Mouse (Mus musculus) kidney, embryonic 14.5 days (tissue): Measurements from ENCODE around the gene Lipt1. TPM values are rescaled to one million over a fixed set of nuclear protein-coding genes. Genes with fewer than 3 reads are reported as not detected.

Source experiments
- ATAC-seq: fragments of 200-750 bp; cut with Nextera tagmentation; 2 replicates; pipeline ENCODE4 v1.8.0; 2017; ENCODE audit warnings: moderate number of reproducible peaks, mild to moderate bottlenecking, moderate TSS enrichment, moderate library complexity; ENCODE audit not compliant: low FRiP score, low TSS enrichment
- H3K27ac ChIP-seq: fragments of 300-500 bp; sonication (generic); 2 replicates; pipeline ENCODE4 v1.5.1; 2014; ENCODE audit warnings: low read depth, mild to moderate bottlenecking, low read length, moderate library complexity, mixed read lengths
- H3K27me3 ChIP-seq: fragments of 300-500 bp; sonication (generic); 2 replicates; pipeline ENCODE4 v1.6.1; 2014; ENCODE audit warnings: mild to moderate bottlenecking, low read length; ENCODE audit not compliant: control insufficient read depth, insufficient read depth
- H3K36me3 ChIP-seq: fragments of 300-500 bp; sonication (generic); 2 replicates; pipeline ENCODE4 v1.6.1; 2014; ENCODE audit warnings: low read length, mixed read lengths; ENCODE audit not compliant: control insufficient read depth, insufficient read depth
- H3K4me1 ChIP-seq: fragments of 300-500 bp; sonication (generic); 2 replicates; pipeline ENCODE4 v1.6.1; 2014; ENCODE audit warnings: low read length, mixed read lengths; ENCODE audit not compliant: control insufficient read depth, insufficient read depth
- H3K4me2 ChIP-seq: fragments of 300-500 bp; sonication (generic); replicated peaks from 2 replicates; pipeline ENCODE4 v1.6.1; 2014; ENCODE audit warnings: low read depth, mild to moderate bottlenecking, low read length
- H3K4me3 ChIP-seq: fragments of 300-500 bp; sonication (generic); 2 replicates; pipeline ENCODE4 v1.5.1; 2014; ENCODE audit warnings: mild to moderate bottlenecking, low read length
- H3K9ac ChIP-seq: fragments of 300-500 bp; sonication (generic); 2 replicates; pipeline ENCODE4 v1.6.1; 2014; ENCODE audit warnings: low read depth, mild to moderate bottlenecking, low read length, moderate library complexity
- H3K9me3 ChIP-seq: fragments of 300-500 bp; sonication (generic); 2 replicates; pipeline ENCODE4 v1.6.1; 2016; ENCODE audit warnings: low read length; ENCODE audit not compliant: control insufficient read depth
- WGBS: fragments of 180-500 bp; shearing (Covaris S2); extraction: QIAGEN DNeasy Blood & Tissue Kit; methylation state at CpG from one replicate; pipeline ENCODE4 v1.1.7; 2014; 5-methylcytosine and 5-hydroxymethylcytosine counted together
- polyA plus RNA-seq: library from polyadenylated mRNA; unstranded; fragments of >200 nt; fragmentation: Nextera tagmentation; extraction: Ambion mirVana; gene quantifications from 2 replicates; pipeline ENCODE4 v1.2.1, GENCODE M21; 2014

The Lipt1 gene
- polyA plus RNA-seq, 1 experiment from 2014 or later, result 11.0 TPM

- peak overlapping the region; percentile 69; the same call in 1 of the 2 replicates for H3K9ac ChIP-seq
Observed at GRCm38 (mm10) chr1:37889206-37889605, 17.7 kb downstream of the Lipt1 start.

GRCm38 (mm10) chr1:37890025-37890652 is 18.6 kb downstream of the Lipt1 start, which contains the start of the genes Mitd1 and Mrpl30:
Mitd1 (minus strand) TSS chr1:37890411.
Mrpl30 (plus strand) TSS chr1:37890477.
- Histone ChIP-seq H3K9me3 (no peaks in the 10 kb centered on the region), H3K27me3 (no peaks in the 10 kb centered on the region), H3K27ac (peak within 1 kb of the TSS; percentile 63; the same call in 1 of the 2 replicates), H3K4me1 (peaks cover 11% of the 10 kb centered on the region), H3K4me2 (peak within 1 kb of the TSS; percentile 87), H3K36me3 (peaks cover 12% of the 10 kb centered on the region), H3K9ac (peak within 1 kb of the TSS; percentile 69), H3K4me3 (peak within 1 kb of the TSS; percentile 68)
- WGBS, result under 1% methylated on average over 41 of the region's 41 CpGs
- ATAC-seq, result peak; percentile 91

More at GRCm38 (mm10) chr1:37889206-37889605, 17.7 kb downstream of the Lipt1 start:
- no peaks in the 10 kb centered on the region for H3K9me3 ChIP-seq
- H3K27me3 ChIP-seq, result no peaks in the 10 kb centered on the region
- H3K4me2 ChIP-seq, result peak overlapping the region; percentile 87
- peaks cover 5% of the 10 kb centered on the region for H3K36me3 ChIP-seq
- peaks cover 11% of the 10 kb centered on the region for H3K4me1 ChIP-seq
- no peak for ATAC-seq
- WGBS, result 78% methylated on average over 7 of the region's 7 CpGs
- H3K27ac ChIP-seq, result no peak overlapping the region
- peak overlapping the region; percentile 68 for H3K4me3 ChIP-seq

- H3K4me3 ChIP-seq, result peak overlapping the region; percentile 68
- no peak overlapping the region for H3K27ac ChIP-seq
- peaks cover 23% of the 10 kb centered on the region for H3K36me3 ChIP-seq
- H3K9me3 ChIP-seq, result no peaks in the 10 kb centered on the region
- peaks cover 11% of the 10 kb centered on the region for H3K4me1 ChIP-seq
- peak overlapping the region; percentile 87 for H3K4me2 ChIP-seq
- no peak; the same call in 1 of the 2 replicates for ATAC-seq
- H3K27me3 ChIP-seq, result no peaks in the 10 kb centered on the region
- H3K9ac ChIP-seq, result peak overlapping the region; percentile 69; the same call in 1 of the 2 replicates
- 71% methylated on average over 3 of the region's 3 CpGs for WGBS
Observed at GRCm38 (mm10) chr1:37891400-37891799, 19.9 kb downstream of the Lipt1 start.

GRCm38 (mm10) chr1:37894606-37895005 is 23.1 kb downstream of the Lipt1 start:
- Histone ChIP-seq H3K4me2 (no peak overlapping the region), H3K27me3 (no peaks in the 10 kb centered on the region), H3K9me3 (no peaks in the 10 kb centered on the region), H3K27ac (no peak overlapping the region), H3K4me1 (peaks cover 7% of the 10 kb centered on the region), H3K36me3 (peaks cover 42% of the 10 kb centered on the region), H3K4me3 (no peak overlapping the region), H3K9ac (no peak overlapping the region)
- no peak for ATAC-seq

- H3K27me3 ChIP-seq, result no peaks in the 10 kb centered on the region
- no peaks in the 10 kb centered on the region for H3K9me3 ChIP-seq
- H3K9ac ChIP-seq, result no peak overlapping the region
- H3K36me3 ChIP-seq, result peaks cover 40% of the 10 kb centered on the region
- no peaks in the 10 kb centered on the region for H3K4me1 ChIP-seq
- WGBS, result 76% methylated on average over 4 of the region's 4 CpGs
- ATAC-seq, result no peak
- no peak overlapping the region for H3K4me3 ChIP-seq
- H3K4me2 ChIP-seq, result no peak overlapping the region
- no peak overlapping the region for H3K27ac ChIP-seq
Observed at GRCm38 (mm10) chr1:37899816-37900215, 28.3 kb downstream of the Lipt1 start.

- WGBS, result 52% methylated on average over 6 of the region's 6 CpGs
- no peak overlapping the region for H3K4me2 ChIP-seq
- no peaks in the 10 kb centered on the region for H3K4me1 ChIP-seq
- H3K36me3 ChIP-seq, result peaks cover 35% of the 10 kb centered on the region
- H3K27ac ChIP-seq, result no peak overlapping the region
- no peaks in the 10 kb centered on the region for H3K27me3 ChIP-seq
- H3K9ac ChIP-seq, result no peak overlapping the region
- H3K9me3 ChIP-seq, result no peaks in the 10 kb centered on the region
- no peak overlapping the region for H3K4me3 ChIP-seq
- no peak for ATAC-seq
Observed at GRCm38 (mm10) chr1:37900288-37900687, 28.8 kb downstream of the Lipt1 start.

- Histone ChIP-seq H3K27me3 (no peaks in the 10 kb centered on the region), H3K4me3 (no peak overlapping the region), H3K4me2 (no peak overlapping the region), H3K4me1 (no peaks in the 10 kb centered on the region), H3K9ac (no peak overlapping the region), H3K36me3 (peaks cover 14% of the 10 kb centered on the region), H3K27ac (no peak overlapping the region), H3K9me3 (no peaks in the 10 kb centered on the region)
- no peak for ATAC-seq
- 20% methylated on average over 6 of the region's 6 CpGs for WGBS
Observed at GRCm38 (mm10) chr1:37903178-37903577, 31.6 kb downstream of the Lipt1 start.

- Histone ChIP-seq H3K9me3 (no peaks in the 10 kb centered on the region), H3K36me3 (no peaks in the 10 kb centered on the region), H3K27me3 (no peaks in the 10 kb centered on the region), H3K9ac (no peak overlapping the region), H3K4me3 (no peak overlapping the region), H3K27ac (no peak overlapping the region), H3K4me2 (no peak overlapping the region), H3K4me1 (no peaks in the 10 kb centered on the region)
- ATAC-seq, result no peak
- 80% methylated on average over 2 of the region's 2 CpGs for WGBS
Observed at GRCm38 (mm10) chr1:37912751-37913150, 41.2 kb downstream of the Lipt1 start.

- Histone ChIP-seq H3K36me3 (no peaks in the 10 kb centered on the region), H3K9me3 (no peaks in the 10 kb centered on the region), H3K27me3 (no peaks in the 10 kb centered on the region), H3K4me2 (no peak within 1 kb of the TSS), H3K4me1 (no peaks in the 10 kb centered on the region), H3K9ac (no peak within 1 kb of the TSS), H3K27ac (no peak within 1 kb of the TSS), H3K4me3 (no peak within 1 kb of the TSS)
- 77% methylated on average over 5 of the region's 5 CpGs for WGBS
- no peak for ATAC-seq
Observed at GRCm38 (mm10) chr1:37916393-37916792, 44.9 kb downstream of the Lipt1 start, which contains the start of gene Lyg2. Lyg2 (minus strand) TSS chr1:37916493.
